ENCODE assay signal across 8 mouse cellular contexts in genomic region chr5:76782414-76783103, GRCm38 (mm10).
DNase-seq lines count a peak whose midpoint lies in the region; ATAC-seq lines count a peak whose summit lies in the region.

No protein-coding gene starts in this region.

- no peak for ATAC-seq in liver, embryonic 11.5 days (replicated peaks; ENCODE audit: low FRiP score)

- H3K4me3 ChIP-seq in midbrain, embryonic 10.5 days: no peak overlapping the region
- H3K4me3 ChIP-seq in liver, embryonic 11.5 days (ENCODE audit: low read depth, low read length): no peak overlapping the region

- peaks cover 7% of the 10 kb centered on the region; the same call in 1 of the 2 replicates for H3K36me3 ChIP-seq in midbrain, embryonic 10.5 days
- no peaks in the 10 kb centered on the region for H3K36me3 ChIP-seq in liver, embryonic 11.5 days (ENCODE audit: control insufficient read depth, insufficient read depth, low read length)

- DNase-seq in adrenal gland, adult 2 months: peak; percentile 17
- no peak for DNase-seq in adrenal gland, adult 18-20 months (ENCODE audit: low spot score in 2 of 2)
- peak; percentile 29 for DNase-seq in testis, postnatal 10 days (ENCODE audit: low spot score)
- no peak for DNase-seq in testis, postnatal 14 days (ENCODE audit: low spot score)
- no peak for DNase-seq in midbrain, embryonic 10.5 days (ENCODE audit: low spot score)
- no peak for DNase-seq in liver, embryonic 11.5 days (ENCODE audit: low spot score)
- DNase-seq in adipocyte (ENCODE audit: low spot score): no peak
- DNase-seq in heart, postnatal 10 days: no peak

- H3K4me2 ChIP-seq in liver, embryonic 11.5 days: no peak overlapping the region

- no peak overlapping the region for H3K9ac ChIP-seq in liver, embryonic 11.5 days (ENCODE audit: low read depth, low read length)

- 54% methylated on average over 7 of the region's 7 CpGs for WGBS in midbrain, embryonic 10.5 days
- WGBS in liver, embryonic 11.5 days: 61% methylated on average over 7 of the region's 7 CpGs

- intact Hi-C loops in heart, postnatal 10 days (cut with DNase I): no loop called here

- no peaks in the 10 kb centered on the region for H3K9me3 ChIP-seq in midbrain, embryonic 10.5 days (replicated peaks)
- H3K9me3 ChIP-seq in liver, embryonic 11.5 days (ENCODE audit: control insufficient read depth, low read length): no peaks in the 10 kb centered on the region

- peaks cover 32% of the 10 kb centered on the region for H3K4me1 ChIP-seq in midbrain, embryonic 10.5 days
- peaks cover 5% of the 10 kb centered on the region for H3K4me1 ChIP-seq in liver, embryonic 11.5 days (replicated peaks; ENCODE audit: control insufficient read depth, insufficient read depth, low read length)

- H3K27me3 ChIP-seq in midbrain, embryonic 10.5 days (ENCODE audit: low read depth, poor library complexity, severe bottlenecking): no peaks in the 10 kb centered on the region
- H3K27me3 ChIP-seq in liver, embryonic 11.5 days (replicated peaks; ENCODE audit: control insufficient read depth, insufficient read depth, low read length): no peaks in the 10 kb centered on the region

- peak overlapping the region; percentile 76 for H3K27ac ChIP-seq in midbrain, embryonic 10.5 days (replicated peaks)
- H3K27ac ChIP-seq in liver, embryonic 11.5 days (ENCODE audit: low read depth, low read length): no peak overlapping the region

Comparison
In these comparisons a context has a peak if more than half of its experiments do, and no peak if none do; other contexts are left out.
1. DNase-seq: peak in adrenal gland, adult 2 months (single experiment) and testis, postnatal 10 days (single experiment); none in adrenal gland, adult 18-20 months (0 of 2), testis, postnatal 14 days (single experiment), midbrain, embryonic 10.5 days (single experiment), liver, embryonic 11.5 days (single experiment), adipocyte (single experiment) and heart, postnatal 10 days (0 of 2).